Mouse (Mus musculus) left cerebral cortex, postnatal 4 days (tissue): Measurements from ENCODE around the gene Ostf1. TPM values are rescaled to one million over a fixed set of nuclear protein-coding genes. Genes with fewer than 3 reads are reported as not detected.
A peak's percentile ranks its signal among the peaks of the same experiment; 100 is the strongest.

Source experiments
- DNase-seq: peaks from one replicate; pipeline ENCODE4 v3.0.0-alpha.2; 2022
- intact Hi-C: fragments of 180-260 bp; cut with DNase I; formaldehyde crosslinking; loops from one replicate; pipeline ENCODE4 v1.15.1; 2025
- total RNA-seq, 2 experiments: library from RNA; stranded (reverse); gene quantifications; 2 replicates each; pipeline ENCODE4 v1.2.3; 2021

Ostf1 gene
- total RNA-seq: 10 to 100 TPM; 19.3 to 21.1 TPM

DNA sequence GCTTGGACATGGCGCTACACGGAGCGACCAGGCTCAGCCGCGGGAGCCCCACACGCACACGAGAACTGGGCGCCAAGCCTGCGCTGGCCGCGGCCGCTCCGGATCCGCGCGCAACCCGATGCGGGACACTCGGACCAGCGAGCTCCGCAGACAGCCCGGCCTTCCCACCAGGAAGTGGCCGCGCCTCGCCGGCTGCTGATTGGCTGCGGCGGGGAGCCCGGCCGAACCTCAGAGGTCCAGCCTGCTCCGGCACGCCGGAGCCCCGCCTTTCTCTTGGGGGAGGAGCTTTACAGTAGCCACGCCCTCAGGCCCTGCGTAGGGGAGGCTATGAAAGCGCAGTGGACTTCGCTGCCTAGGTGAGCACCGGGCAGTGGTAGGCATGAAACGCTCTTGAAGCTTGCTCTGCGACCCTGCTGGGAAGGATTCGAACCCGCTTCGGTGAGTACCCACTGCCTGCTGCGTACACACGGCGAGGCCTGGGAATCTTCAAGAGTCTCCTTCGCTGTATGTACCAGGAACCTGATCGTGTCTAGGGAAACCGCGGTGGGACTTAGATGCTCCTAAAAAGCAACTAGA, at the start of gene Ostf1, which contains the start of gene Nmrk1:
TSS of gene Ostf1 (minus strand) at position 180 of the 576 bp plus-strand sequence.
TSS of gene Nmrk1 (plus strand) at position 307 of the 576 bp plus-strand sequence.
- intact Hi-C loops: no loop called here
- DNase-seq: peak; percentile 96

DNA sequence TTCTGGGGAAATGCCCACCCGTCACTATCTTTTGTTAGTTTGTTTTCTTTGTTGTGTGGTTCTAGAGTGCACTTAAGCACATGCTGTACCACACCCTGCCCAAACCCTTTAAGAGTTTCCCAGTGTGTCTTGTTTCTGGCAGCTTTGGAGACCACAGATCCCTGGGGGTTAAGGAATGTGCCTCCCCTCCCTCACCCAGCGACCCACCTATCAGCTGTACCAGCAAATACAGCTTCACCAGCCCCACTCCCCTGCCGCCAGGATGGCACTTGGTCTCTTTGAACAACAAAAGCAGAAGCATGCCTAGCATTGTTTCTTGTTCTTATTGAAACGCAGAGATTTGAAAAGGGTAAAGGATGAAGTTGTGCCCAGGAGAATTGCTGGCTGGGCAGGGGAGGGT, 41.5 kb upstream of the Ostf1 start:
- DNase-seq: no peak
- intact Hi-C loops: no loop called here

DNA sequence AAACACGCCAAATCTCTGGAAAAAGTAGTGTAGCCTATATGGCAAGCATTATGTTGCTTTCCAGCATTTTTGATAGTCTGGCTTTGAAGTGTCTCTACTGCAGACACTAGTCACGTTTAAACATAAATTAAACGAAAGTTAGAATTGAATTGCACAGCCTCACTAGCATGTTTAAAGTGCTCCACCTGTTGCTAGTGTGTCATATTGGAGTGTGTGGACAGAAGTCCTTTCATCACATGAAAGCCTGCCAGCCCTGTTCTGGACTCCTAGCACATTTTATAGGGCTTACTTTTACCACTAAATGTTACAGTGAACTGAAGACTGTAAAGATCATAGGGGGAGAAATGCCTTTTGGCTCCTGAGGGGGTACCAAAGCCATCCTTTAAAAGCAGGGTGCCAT, 40.9 kb upstream of the Ostf1 start:
- intact Hi-C loops: no loop called here
- DNase-seq: no peak

DNA sequence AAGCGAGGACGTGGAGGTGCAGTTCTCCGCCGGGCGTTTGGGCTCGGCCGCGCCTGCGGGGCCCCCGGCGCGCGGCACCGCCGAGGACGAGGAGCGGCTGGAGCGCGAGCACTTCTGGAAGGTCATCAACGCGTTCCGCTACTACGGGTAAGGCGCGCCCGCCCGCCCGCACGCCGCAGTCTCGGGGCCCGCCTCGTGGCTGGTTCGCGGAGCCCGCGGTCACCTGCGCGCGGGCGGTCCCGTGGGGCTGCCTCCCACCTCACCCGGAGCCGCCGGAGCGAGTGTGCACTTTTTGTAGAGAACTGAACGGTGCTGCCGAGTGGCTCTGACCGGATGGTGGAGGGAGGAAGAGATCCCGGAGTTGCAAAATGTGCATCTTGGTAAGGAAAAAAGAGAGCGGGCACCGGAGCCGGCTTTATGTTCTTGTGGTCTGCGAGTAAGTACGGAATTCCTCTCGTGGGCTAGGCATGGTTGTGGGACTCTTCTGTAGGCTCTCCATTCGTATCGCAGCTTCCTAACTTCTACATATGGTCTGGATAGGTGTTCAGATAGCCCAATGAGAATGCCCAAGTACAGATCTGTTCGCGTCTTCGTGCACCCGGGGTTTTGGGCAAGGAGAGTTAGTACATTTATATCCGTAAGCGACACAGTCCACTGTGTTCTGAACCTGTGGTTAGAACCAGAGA, 39.6 kb upstream of the Ostf1 start:
- peak; percentile 39 for DNase-seq
- intact Hi-C loops: no loop called here

DNA sequence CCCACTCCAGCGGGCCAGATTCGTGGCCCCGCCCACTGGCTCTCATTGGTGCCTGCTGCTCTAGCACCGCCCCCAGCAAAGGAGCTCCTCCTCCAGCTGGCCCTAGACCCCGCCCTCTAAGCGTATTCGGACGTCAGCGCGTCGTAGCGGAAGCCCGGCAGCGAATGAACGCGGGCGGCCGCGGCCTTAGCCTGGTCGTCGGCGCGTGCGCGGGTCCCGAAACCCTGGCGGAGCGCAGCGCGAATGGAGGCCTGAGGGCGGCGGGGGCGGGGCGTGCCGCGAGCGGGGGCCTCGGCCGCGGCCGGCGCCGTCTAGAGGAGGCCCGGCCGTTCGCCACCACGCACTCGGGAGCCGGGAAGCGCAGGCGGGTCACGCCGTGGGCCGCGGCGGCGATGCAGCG, 39.0 kb upstream of the Ostf1 start, which contains the start of gene Carnmt1:
TSS of gene Carnmt1 (plus strand) at position 157 of the 400 bp plus-strand sequence.
- peak; percentile 99 for DNase-seq
- intact Hi-C loops: no loop called here

DNA sequence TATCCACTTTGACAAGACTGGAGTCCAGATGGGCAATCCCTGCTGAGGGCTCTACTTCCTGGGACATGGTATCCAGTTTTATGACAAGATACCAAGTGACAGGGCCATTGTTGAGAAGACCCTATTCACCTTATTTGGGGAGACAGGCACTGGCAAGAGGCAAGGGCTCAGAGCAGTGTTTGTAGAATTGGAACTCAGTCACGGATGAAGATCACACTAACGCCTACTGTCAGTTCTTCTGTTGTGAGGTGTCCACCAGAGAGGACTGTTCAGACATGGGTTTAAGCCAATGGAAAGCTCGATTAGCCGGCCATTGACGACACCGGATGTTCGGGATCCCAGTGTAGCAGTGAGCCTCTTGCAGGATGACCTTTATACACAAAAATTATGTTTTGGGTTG, 37.9 kb upstream of the Ostf1 start:
- intact Hi-C loops: no loop called here
- no peak for DNase-seq

DNA sequence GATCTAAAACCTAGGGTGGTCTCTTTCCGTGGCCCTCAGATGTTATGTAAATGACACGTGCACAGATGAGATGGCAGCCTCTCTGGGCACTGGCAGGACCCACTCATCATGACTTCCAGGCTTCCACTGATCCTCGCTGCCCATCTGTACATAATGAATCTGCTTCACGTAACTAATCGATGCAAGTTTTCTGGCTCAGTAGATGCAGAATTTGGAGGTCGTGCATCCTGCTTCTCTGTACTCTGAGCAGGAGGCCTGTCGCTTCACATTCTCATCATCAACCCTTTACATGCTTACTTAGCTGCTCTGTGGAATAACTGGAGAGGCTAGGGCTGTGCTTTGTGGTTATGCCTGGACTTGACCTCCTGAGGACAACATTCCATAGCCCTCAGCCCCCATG, 35.3 kb upstream of the Ostf1 start:
- intact Hi-C loops: no loop called here
- DNase-seq: peak; percentile 28

DNA sequence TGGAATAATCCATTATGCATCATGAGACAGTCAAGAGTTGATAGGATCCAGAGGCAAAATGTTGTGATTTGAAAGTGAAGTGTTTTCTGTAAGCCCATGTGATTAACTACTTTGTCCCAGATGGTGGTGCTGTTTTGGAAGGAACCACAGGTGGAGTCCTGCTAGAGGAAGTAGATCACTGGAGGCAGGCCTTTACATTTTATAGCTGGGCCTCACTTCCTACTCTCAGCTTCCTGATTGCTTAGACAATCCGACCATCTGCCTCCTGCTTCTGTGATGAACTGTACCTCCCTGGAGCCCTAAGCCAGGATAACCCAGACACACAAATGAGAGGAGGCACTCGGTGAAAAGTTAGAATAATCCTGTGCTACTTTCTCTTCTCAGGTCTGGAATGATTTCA, 32.3 kb upstream of the Ostf1 start:
- intact Hi-C loops: no loop called here
- DNase-seq: no peak

DNA sequence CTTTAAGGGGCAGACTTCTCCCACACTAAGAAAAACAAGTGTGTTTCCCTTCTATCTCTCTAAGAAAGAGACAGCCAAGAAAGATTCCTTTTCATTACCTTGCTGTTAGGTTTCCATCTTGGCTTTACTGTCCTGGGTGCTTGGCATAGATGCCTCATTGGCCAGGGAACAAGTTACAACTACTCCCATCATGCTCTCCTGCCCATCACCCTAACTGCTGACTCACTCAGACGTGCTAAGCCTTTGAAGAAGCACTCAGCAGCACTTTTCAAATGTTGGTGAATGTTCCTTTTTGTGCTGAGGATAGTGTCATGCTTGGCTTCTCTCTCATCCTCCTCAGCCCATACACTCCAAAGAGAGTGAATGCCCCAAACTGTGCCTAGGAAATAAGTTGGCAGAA, 30.1 kb upstream of the Ostf1 start:
- DNase-seq: no peak
- intact Hi-C loops: no loop called here

DNA sequence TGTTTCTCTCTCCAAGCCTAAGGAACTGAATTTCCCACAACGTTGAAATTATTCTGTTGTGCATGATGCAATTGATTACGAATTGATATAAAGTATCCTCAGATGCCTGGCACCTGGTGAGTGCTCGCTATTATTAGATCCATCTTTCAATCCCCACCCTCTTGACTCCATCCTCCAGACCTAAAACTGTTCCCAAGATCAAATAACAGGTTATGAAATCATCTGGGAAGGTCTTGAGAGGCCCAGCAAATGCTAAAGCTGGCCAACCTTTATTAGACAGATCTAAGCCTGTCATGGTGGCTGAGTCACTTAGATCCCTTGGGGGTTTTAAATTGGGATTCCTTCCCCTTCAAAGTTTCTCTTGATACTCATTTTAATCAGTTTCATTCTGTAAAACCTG, 28.8 kb upstream of the Ostf1 start:
- intact Hi-C loops: no loop called here
- no peak for DNase-seq

DNA sequence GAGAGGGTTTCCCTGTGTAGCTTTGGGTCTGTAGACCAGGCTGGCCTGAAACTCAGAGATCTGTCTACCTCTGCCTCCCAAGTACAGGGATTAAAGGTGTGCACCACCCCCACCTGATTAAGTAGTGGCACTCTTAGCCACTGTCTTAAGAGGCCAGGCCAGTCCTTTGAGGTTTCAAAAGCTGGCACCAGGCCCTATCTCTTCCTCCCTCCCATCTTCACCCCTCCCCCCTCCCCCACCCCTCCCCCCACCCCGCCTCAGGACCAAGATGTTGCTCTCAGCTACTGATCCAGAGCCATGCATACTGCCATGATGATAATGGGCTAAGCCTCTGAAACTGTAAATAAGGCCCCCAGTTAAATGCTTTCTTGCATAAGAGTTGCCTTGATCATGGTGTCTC, 27.7 kb upstream of the Ostf1 start:
- DNase-seq: no peak
- intact Hi-C loops: no loop called here

DNA sequence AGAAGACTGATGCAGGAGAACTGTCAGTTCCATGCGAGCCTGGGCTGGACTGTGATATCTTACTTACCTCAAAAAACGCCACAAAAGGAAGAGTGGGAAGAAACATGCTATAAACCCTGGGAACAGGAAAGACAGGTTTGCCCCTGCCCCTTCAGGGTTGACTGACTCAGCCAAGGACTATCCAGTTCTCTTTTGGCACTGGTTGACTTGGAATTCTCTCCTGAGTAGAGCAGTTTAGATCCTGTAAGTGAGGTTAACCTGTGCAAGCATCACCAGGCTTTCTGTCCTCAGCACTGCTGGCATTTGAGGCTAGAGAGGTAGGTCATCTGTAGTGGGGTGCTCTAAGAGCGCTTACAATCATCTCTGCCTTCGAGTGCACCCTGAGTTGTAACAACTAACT, 26.9 kb upstream of the Ostf1 start:
- intact Hi-C loops: no loop called here
- DNase-seq: no peak

DNA sequence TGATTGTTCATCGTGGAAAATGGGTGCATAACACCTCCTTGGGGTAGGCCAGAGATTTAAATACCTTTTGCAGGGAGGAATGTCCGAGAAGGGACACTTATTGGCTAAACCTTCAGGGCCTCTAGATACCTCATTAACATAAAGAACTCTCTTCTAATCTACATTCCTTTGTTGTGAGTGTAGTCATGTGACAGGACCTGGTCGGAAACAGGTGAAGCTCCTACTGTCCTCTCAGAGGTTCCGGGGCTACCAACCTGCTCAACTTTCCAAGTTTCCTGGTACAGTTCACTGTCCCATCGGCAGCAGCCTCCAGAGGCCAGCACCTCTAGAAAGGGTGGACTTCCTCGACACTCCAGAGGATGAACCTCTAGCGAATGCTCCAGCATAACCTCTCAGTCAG, 24.4 kb upstream of the Ostf1 start:
- intact Hi-C loops: no loop called here
- DNase-seq: no peak

DNA sequence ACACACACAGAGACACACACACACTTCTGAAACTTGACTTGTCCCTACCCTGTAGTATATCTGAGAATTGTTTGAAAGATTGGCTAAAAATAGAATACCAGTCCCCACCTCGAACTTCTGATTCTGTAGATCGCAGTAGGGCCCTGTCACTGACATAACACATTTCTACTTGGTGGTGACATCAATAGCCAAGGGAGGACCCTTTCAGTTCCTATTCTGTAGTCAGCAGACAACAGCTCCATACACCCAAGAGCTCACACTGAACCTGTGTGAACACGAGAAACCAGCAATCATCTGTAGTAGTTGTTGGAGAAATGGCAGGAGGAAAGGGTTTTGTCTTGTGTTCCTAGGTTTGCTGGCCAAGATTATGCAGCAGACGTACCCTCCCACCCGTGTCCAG, 23.4 kb upstream of the Ostf1 start:
- DNase-seq: no peak
- intact Hi-C loops: no loop called here

DNA sequence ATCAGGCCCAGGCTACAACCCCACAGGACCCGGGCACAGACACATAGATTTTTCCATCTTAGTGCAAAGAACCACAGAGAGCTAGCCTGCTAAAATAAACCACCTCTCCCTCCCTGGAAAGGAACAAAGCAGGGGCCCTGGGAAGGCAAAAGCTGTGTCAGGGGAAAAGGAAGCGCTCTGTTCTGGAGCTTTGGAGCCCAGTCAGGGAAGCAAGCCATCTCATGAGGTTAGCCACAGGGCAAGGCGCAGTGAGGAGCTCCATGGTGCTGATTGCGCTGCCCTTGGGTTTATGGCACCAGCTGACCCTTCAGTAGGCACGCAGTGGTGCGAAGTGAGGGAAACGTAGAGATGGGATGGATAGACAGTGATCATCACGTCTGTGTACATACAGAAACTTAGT, 22.7 kb upstream of the Ostf1 start:
- no peak for DNase-seq
- intact Hi-C loops: no loop called here

DNA sequence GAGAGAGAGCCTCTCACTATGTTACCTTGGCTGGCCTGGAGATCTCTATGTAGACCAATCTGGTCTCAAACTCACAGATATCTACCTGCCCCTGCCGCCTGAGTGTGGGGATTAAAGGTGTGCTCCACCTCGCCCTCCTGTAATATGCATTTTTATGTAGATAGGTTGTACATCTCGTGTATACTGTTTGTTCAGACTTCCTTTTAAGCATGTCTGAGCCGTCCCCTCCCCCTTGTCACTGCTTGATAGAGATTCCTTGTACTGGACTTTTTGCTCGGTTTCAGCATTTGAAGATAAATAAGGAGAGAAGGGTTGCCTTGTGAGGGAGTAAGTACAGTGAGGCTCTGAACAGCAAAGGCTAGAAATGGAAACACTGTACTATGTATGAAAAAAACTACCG, 21.4 kb upstream of the Ostf1 start:
- DNase-seq: no peak
- intact Hi-C loops: no loop called here

DNA sequence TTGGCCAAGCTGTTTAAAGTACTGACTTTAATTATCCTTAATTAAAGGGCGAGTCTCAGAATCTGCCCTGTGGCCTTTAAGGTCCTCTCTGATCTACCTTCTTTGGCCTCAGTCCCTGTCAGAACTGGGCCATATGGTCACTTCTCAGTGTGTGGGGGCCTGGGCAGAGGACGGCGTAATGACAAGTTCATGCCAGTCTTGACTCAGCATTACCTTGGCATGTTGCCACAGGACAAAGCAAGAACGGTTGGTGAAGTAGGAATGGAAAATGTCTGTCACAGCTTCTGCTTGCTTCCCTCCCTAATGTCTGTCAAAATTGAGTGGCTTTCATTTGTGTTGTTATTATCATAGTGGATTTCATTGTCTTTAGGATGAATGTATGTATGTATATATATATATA, 21.0 kb upstream of the Ostf1 start:
- intact Hi-C loops: no loop called here

DNA sequence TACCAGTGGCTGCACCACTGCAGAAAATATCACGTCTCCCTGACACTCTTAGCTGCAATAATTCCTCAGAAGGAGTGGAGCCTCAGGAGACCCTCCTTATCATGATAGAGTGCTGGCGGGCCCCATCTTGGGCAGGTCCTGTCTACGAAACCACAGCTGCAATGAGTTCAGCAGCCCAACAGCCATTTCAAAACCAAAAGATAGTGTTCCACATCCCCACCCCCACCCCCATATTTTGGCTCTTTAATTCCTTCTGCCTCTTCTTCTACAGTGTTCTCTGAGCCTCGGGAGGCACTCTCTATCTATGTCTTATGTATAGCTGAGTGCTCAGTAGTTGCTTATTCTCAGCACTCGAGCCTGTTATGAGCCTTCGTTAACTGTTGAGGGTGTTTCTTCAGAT, 18.9 kb upstream of the Ostf1 start:
- intact Hi-C loops: no loop called here
- DNase-seq: no peak

More for the DNA sequence above, 21.0 kb upstream of the Ostf1 start:
- peak; percentile 83 for DNase-seq

DNA sequence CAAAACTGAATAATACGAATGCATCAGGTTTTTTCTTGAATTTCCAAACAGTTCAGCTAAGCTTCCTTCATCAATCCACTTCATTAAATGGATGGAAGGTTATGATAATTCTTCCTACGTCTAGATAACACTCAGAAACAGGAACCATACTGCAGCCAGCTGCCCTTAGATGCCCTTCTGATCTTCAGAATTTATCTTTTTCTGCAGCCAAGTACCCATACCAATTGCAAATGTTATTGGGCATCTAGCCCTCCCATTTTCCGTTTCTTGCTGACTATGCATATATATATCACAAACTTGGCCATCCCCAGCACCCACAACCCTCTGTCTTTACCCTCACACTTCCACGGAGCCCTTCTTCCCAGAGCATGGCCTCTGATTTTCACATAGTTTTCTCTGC, 18.3 kb upstream of the Ostf1 start:
- intact Hi-C loops: no loop called here
- no peak for DNase-seq

DNA sequence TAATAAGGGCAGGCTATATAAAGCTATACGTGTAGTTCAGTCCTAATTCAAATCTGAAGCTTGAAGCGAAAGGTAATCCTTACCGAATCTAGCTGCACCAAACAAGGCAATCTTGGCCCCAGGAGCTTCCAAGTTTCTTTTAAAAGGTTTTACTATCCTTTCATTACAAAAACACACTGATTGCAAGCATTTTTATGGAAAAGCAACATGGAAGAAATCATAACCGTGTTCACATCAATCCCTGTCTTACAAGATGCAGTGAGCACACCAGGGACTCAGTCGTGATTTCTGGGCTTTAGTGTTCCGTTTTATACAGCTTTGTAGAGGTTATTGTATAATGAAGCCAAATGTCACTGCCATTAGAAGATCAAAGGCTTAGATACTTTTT, 16.9 kb upstream of the Ostf1 start:
- intact Hi-C loops: no loop called here
- no peak for DNase-seq

DNA sequence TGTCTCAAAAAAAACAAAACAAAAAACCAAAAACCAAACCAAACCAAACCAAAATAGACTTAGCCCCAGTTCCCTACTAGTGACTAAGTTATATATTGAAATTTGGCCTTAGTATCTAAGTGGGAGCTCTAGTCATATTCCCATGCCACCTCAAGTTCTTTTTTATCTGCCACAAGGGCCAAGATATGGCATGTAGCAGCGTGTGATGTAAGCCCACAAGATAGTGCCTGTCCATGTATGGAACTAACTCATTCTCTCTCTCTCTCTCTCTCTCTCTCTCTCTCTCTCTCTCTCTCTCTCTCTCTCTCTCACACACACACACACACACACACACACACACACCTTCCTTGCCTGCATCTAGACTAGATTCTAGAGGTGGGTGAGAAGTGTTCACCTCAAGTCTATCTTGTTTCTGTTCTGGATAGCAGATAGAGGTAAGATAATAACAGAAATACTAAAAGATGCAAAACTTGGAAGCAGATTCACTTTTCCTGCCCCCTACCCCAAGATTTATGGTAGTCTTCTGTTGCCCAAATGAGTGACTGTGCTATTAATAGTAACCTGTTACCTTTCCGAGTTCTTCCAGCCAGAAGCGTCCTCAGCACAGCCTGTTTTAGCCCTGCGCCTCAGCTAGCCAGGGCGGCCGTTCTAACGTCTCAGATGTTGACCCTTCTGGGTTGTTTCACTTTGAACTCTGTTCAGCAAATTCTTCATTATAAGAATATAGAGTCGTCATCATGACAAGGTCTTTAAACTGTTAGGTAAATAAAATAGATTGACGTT, 16.3 kb upstream of the Ostf1 start:
- no peak for DNase-seq
- intact Hi-C loops: no loop called here

DNA sequence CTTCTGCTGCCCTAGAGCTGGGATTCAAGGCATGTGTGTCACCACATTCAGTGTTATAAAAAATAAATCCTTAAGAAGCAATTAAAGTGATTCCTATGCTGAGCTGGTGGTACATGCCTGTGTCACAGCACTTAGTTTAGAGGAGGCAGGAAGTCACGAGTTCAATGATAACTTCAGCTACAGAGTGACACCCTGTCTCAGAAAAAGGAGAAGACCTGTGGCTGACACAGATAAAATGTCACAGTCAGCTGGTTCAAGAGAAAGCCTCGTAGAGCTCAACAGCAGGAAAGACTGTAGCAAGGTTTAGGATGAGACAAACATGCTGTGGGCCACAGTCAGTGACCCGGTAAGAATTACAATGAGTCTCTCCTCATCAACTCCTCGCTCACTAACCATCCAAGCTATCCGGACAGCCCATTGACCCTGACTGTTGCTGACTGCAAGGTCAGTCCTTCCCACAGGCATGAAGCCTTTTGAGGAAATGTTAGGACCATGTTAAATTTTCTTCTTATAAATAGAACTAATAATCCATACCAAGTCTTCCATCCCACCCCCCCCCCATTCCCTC, 15.3 kb upstream of the Ostf1 start:
- DNase-seq: no peak
- intact Hi-C loops: no loop called here
